Mouse (Mus musculus): ENCODE results near the gene Apoc3. TPM values are rescaled to one million over a fixed set of nuclear protein-coding genes. Genes with fewer than 3 reads are reported as not detected.
A peak's percentile ranks its signal among the peaks of the same experiment; 100 is the strongest.

Gene Apoc3
- polyA plus RNA-seq, 1 experiment from 2014 or later: 2.3 TPM

GRCm38 (mm10) chr9:46269125-46269524, 33.7 kb upstream of the Apoc3 start:
- no peak for TF ChIP-seq CTCF (IDR thresholded peaks at IDR 0.05; ENCODE audit: low read depth)
- 85% methylated on average over 5 of the region's 5 CpGs for WGBS
- Histone ChIP-seq H3K4me3 (replicated peaks; ENCODE audit: low read depth, low read length) (no peak overlapping the region), H3K27me3 (ENCODE audit: insufficient read depth, low read length) (no peaks in the 10 kb centered on the region), H3K4me2 (ENCODE audit: low read length) (no peak overlapping the region), H3K36me3 (ENCODE audit: insufficient read depth, low read length) (no peaks in the 10 kb centered on the region), H3K9ac (ENCODE audit: low read depth, low read length) (no peak overlapping the region), H3K9me3 (replicated peaks; ENCODE audit: low read length) (no peaks in the 10 kb centered on the region), H3K27ac (no peak overlapping the region), H3K4me1 (replicated peaks; ENCODE audit: insufficient read depth, low read length) (peaks cover 2% of the 10 kb centered on the region; the same call in 1 of the 2 replicates)
- DNase-seq (ENCODE audit: low spot score): no peak
- ATAC-seq (replicated peaks; ENCODE audit: low FRiP score, low read depth): no peak

GRCm38 (mm10) chr9:46268343-46268873, 33.0 kb upstream of the Apoc3 start, which contains the start of gene Apoa5:
Apoa5 (plus strand) TSS chr9:46268633.
- H3K27ac ChIP-seq: no peak within 1 kb of the TSS
- H3K4me3 ChIP-seq (replicated peaks; ENCODE audit: low read depth, low read length): no peak within 1 kb of the TSS
- H3K36me3 ChIP-seq (ENCODE audit: insufficient read depth, low read length): no peaks in the 10 kb centered on the region
- H3K4me1 ChIP-seq (replicated peaks; ENCODE audit: insufficient read depth, low read length): no peaks in the 10 kb centered on the region
- DNase-seq (ENCODE audit: low spot score) (no peak), ATAC-seq (replicated peaks; ENCODE audit: low FRiP score, low read depth) (no peak)
- H3K9me3 ChIP-seq (replicated peaks; ENCODE audit: low read length): no peaks in the 10 kb centered on the region
- no peak for TF ChIP-seq CTCF (IDR thresholded peaks at IDR 0.05; ENCODE audit: low read depth)
- WGBS: 44% methylated on average over 7 of the region's 7 CpGs
- H3K27me3 ChIP-seq (ENCODE audit: insufficient read depth, low read length): no peaks in the 10 kb centered on the region
- no peak within 1 kb of the TSS for H3K4me2 ChIP-seq (ENCODE audit: low read length)
- H3K9ac ChIP-seq (ENCODE audit: low read depth, low read length): no peak within 1 kb of the TSS

GRCm38 (mm10) chr9:46261131-46261530, 25.7 kb upstream of the Apoc3 start:
- H3K4me3 ChIP-seq (replicated peaks; ENCODE audit: low read depth, low read length): no peak overlapping the region
- DNase-seq (ENCODE audit: low spot score) (no peak), ATAC-seq (replicated peaks; ENCODE audit: low FRiP score, low read depth) (no peak)
- H3K27ac ChIP-seq: no peak overlapping the region
- no peak overlapping the region for H3K9ac ChIP-seq (ENCODE audit: low read depth, low read length)
- no peaks in the 10 kb centered on the region for H3K4me1 ChIP-seq (replicated peaks; ENCODE audit: insufficient read depth, low read length)
- no peaks in the 10 kb centered on the region for H3K36me3 ChIP-seq (ENCODE audit: insufficient read depth, low read length)
- no peaks in the 10 kb centered on the region for H3K9me3 ChIP-seq (replicated peaks; ENCODE audit: low read length)
- no peaks in the 10 kb centered on the region for H3K27me3 ChIP-seq (ENCODE audit: insufficient read depth, low read length)
- WGBS: 82% methylated on average over 7 of the region's 7 CpGs
- H3K4me2 ChIP-seq (ENCODE audit: low read length): no peak overlapping the region
- no peak for TF ChIP-seq CTCF (IDR thresholded peaks at IDR 0.05; ENCODE audit: low read depth)

- Histone ChIP-seq H3K36me3 (ENCODE audit: insufficient read depth, low read length) (no peaks in the 10 kb centered on the region), H3K4me2 (ENCODE audit: low read length) (no peak overlapping the region), H3K9ac (ENCODE audit: low read depth, low read length) (no peak overlapping the region), H3K4me1 (replicated peaks; ENCODE audit: insufficient read depth, low read length) (no peaks in the 10 kb centered on the region), H3K27me3 (ENCODE audit: insufficient read depth, low read length) (no peaks in the 10 kb centered on the region), H3K4me3 (replicated peaks; ENCODE audit: low read depth, low read length) (no peak overlapping the region), H3K27ac (no peak overlapping the region), H3K9me3 (replicated peaks; ENCODE audit: low read length) (no peaks in the 10 kb centered on the region)
- ATAC-seq (replicated peaks; ENCODE audit: low FRiP score, low read depth): no peak
- no peak for DNase-seq (ENCODE audit: low spot score)
- TF ChIP-seq CTCF (IDR thresholded peaks at IDR 0.05; ENCODE audit: low read depth): no peak
- 86% methylated on average over 6 of the region's 6 CpGs for WGBS
Observed at GRCm38 (mm10) chr9:46259111-46259510, 23.7 kb upstream of the Apoc3 start.

GRCm38 (mm10) chr9:46257546-46257945, 22.1 kb upstream of the Apoc3 start:
- no peaks in the 10 kb centered on the region for H3K36me3 ChIP-seq (ENCODE audit: insufficient read depth, low read length)
- no peaks in the 10 kb centered on the region for H3K4me1 ChIP-seq (replicated peaks; ENCODE audit: insufficient read depth, low read length)
- H3K27ac ChIP-seq: no peak overlapping the region
- no peaks in the 10 kb centered on the region for H3K27me3 ChIP-seq (ENCODE audit: insufficient read depth, low read length)
- no peaks in the 10 kb centered on the region for H3K9me3 ChIP-seq (replicated peaks; ENCODE audit: low read length)
- WGBS: 83% methylated on average over 3 of the region's 3 CpGs
- no peak overlapping the region for H3K4me3 ChIP-seq (replicated peaks; ENCODE audit: low read depth, low read length)
- peak; percentile 45 for DNase-seq (ENCODE audit: low spot score)
- TF ChIP-seq CTCF (IDR thresholded peaks at IDR 0.05; ENCODE audit: low read depth): no peak
- H3K4me2 ChIP-seq (ENCODE audit: low read length): no peak overlapping the region
- no peak for ATAC-seq (replicated peaks; ENCODE audit: low FRiP score, low read depth)
- no peak overlapping the region for H3K9ac ChIP-seq (ENCODE audit: low read depth, low read length)

- Histone ChIP-seq H3K9me3 (replicated peaks; ENCODE audit: low read length) (no peaks in the 10 kb centered on the region), H3K27me3 (ENCODE audit: insufficient read depth, low read length) (no peaks in the 10 kb centered on the region), H3K9ac (ENCODE audit: low read depth, low read length) (no peak overlapping the region), H3K36me3 (ENCODE audit: insufficient read depth, low read length) (no peaks in the 10 kb centered on the region), H3K4me2 (ENCODE audit: low read length) (no peak overlapping the region), H3K4me3 (replicated peaks; ENCODE audit: low read depth, low read length) (no peak overlapping the region), H3K4me1 (replicated peaks; ENCODE audit: insufficient read depth, low read length) (no peaks in the 10 kb centered on the region), H3K27ac (no peak overlapping the region)
- no peak for TF ChIP-seq CTCF (IDR thresholded peaks at IDR 0.05; ENCODE audit: low read depth)
- WGBS: 86% methylated on average over 10 of the region's 10 CpGs
- ATAC-seq (replicated peaks; ENCODE audit: low FRiP score, low read depth): no peak
- DNase-seq (ENCODE audit: low spot score): no peak
Observed at GRCm38 (mm10) chr9:46256658-46257385, 21.4 kb upstream of the Apoc3 start.

Measured in kidney, postnatal 0 days (tissue).